Mouse (Mus musculus): ENCODE results near the gene Pcnt. TPM values are rescaled to one million over a fixed set of nuclear protein-coding genes. Genes with fewer than 3 reads are reported as not detected.

Gene Pcnt
- total RNA-seq, 2 experiments from 2014 or later, result 39.5 to 48.6 TPM

GRCm38 (mm10) chr10:76425674-76426073 is 16.9 kb downstream of the Pcnt start:
- intact Hi-C loops (cut with DNase I), result no loop called here

GRCm38 (mm10) chr10:76416811-76417210 is 25.8 kb downstream of the Pcnt start:
- intact Hi-C loops (cut with DNase I), result no loop called here
- peak; percentile 50 to 65 for DNase-seq

More at GRCm38 (mm10) chr10:76425674-76426073, 16.9 kb downstream of the Pcnt start:
- no peak for DNase-seq

- no peak for DNase-seq
Measured at GRCm38 (mm10) chr10:76408520-76408919, 34.1 kb downstream of the Pcnt start.

GRCm38 (mm10) chr10:76392596-76392995 is 50.0 kb downstream of the Pcnt start:
- intact Hi-C loops (cut with DNase I), result no loop called here
- DNase-seq, result no peak

More at GRCm38 (mm10) chr10:76408520-76408919, 34.1 kb downstream of the Pcnt start:
- intact Hi-C loops (cut with DNase I), result no loop called here

DNA sequence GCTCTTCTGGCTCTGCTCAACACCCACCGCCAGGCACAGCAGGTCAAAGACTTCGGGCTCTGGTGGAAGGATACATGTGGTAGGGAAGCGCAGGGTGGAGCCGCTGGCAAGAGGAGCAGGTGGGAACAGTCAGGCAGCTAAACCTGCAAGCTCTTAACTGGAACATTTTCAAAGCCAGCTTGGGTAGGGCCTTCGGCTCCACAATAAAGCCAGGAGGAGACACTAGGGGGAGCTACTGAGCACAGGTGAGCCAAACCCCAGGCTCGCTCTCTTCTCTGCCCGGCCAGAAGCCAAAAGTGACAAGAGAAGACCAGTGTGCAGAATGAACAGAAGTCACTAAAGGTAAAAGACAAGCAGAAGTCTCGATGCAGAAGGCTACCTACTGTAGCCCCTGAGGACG is 50.8 kb downstream of the Pcnt start:
- intact Hi-C loops (cut with DNase I), result no loop called here
- peak in 1 of 2 experiments; percentile 24 for DNase-seq

DNA sequence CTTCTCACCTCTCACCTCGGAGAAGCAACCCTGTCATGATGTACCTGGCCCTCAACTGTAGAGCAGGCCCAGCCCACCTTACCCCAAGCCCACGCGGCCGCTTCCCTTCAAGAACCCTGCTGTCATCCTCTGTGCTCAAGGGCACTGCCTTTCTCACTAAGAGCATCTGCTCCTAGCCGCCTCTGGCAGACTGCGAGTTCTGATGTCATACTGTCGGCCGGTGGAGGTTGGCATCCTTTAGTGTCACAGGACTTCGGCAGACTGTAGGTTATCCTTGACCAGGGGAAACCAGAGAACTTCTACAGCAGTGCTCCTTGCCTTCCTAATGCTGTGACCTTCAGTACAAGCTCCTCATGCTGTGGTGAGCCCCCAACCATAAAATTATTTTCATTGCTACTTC is 51.4 kb downstream of the Pcnt start:
- no peak for DNase-seq
- intact Hi-C loops (cut with DNase I), result no loop called here

DNA sequence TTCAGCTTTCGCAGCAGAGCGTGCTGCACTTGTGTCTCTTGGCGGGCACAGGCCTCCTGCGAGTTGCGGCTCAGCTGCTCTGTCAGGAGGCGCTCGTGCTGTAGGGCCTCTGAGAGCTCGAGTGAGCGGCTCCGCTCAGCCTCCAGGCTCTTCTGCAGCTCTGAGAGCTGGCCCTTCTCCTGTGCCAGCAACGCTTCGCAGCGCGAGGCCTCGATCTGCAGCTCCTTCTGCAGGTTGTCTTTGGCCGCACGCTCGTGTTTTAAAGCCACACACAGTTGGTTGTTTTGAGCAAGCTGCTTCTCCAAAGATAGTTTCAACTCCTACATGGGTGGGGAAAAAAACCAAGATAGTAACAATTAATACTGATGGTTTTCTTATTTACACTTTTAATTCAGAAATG is 67.6 kb downstream of the Pcnt start:
- DNase-seq, result no peak
- intact Hi-C loops (cut with DNase I), result no loop called here

DNA sequence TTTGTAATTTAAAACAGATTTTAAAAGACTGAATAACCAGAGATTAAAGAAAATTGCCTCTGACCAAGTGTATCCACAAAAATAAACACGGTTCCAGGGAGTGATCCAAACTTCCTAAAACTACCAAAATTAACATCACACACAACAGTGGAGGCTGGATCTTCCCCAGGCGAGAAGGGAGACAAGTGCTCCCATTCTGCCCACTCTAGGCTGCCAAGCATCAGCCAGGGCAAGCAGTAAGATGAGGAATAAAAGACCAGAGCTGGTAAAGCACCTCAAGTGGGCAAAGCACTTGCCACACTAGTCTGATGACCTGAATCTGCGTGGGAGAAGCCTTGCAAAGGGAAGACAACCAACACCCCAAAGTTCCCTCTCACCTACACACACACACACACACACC is 70.8 kb downstream of the Pcnt start:
- intact Hi-C loops (cut with DNase I), result no loop called here

DNA sequence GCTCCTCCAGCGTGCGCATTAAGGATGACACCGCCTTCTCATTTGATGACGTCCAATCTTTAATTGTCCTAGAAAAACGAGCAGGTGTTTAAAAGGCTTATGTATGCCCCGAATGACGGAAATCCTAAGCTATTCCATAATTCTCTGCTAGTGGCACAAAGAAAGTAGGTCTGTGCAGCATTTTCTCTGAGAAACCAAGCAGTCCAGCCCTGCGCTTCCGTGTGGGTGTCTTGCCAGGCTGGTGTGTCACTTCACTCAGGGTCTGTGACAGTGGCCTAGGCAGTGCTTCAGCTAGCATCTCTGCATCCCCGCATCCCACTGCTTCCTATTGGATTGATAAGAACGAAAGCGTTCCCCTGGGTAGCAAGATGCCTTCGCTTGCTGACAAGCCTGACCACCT is 73.8 kb downstream of the Pcnt start:
- no peak for DNase-seq
- intact Hi-C loops (cut with DNase I), result no loop called here

More for the DNA sequence above, 70.8 kb downstream of the Pcnt start:
- no peak for DNase-seq

DNA sequence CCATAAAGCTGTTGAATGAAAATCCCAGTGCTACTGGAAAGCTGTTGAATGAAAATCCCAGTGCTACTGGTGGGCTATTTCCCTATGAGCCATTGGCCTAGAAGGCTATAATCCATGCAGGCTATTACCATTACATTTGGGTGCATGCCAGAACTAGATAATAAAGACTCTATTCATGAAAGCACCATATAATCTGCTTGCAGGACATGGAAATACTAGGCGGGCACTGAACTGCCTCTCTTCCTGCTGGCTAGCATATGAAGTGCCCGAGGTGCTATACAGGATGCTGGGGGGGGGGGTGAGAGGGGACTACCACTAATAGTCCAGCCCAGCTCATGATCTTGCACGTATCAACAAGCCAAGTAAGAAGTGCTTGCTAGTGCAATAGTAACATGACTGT is 79.4 kb downstream of the Pcnt start:
- intact Hi-C loops (cut with DNase I), result no loop called here
- DNase-seq, result no peak

DNA sequence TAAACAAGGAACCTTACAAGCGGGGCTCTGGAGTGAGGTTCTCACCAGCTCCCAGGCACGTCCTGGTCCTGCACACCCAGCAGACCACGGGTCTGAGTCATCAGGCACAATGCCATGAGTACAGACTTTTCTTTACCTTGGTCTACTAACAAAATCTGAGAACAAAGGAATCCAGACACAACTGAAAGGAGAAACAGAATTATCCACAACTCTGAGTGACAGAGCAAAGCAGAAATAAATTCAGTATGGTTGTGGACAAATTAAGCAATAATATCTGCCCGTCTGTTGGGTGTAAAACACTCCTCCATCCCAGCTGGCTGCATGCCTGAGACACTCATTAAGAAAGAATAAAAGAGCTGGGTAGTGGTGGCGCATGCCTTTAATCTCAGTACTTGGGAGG is 84.1 kb downstream of the Pcnt start:
- no peak for DNase-seq
- intact Hi-C loops (cut with DNase I), result no loop called here

GRCm38 (mm10) chr10:76357286-76357875 is 85.2 kb downstream of the Pcnt start:
- intact Hi-C loops (cut with DNase I), result no loop called here

GRCm38 (mm10) chr10:76354974-76355373 is 87.6 kb downstream of the Pcnt start:
- intact Hi-C loops (cut with DNase I), result no loop called here
- DNase-seq, result no peak

More at GRCm38 (mm10) chr10:76357286-76357875, 85.2 kb downstream of the Pcnt start:
- DNase-seq, result no peak

- intact Hi-C loops (cut with DNase I), result no loop called here
- no peak for DNase-seq
Measured at GRCm38 (mm10) chr10:76353986-76354385, 88.6 kb downstream of the Pcnt start.

DNA sequence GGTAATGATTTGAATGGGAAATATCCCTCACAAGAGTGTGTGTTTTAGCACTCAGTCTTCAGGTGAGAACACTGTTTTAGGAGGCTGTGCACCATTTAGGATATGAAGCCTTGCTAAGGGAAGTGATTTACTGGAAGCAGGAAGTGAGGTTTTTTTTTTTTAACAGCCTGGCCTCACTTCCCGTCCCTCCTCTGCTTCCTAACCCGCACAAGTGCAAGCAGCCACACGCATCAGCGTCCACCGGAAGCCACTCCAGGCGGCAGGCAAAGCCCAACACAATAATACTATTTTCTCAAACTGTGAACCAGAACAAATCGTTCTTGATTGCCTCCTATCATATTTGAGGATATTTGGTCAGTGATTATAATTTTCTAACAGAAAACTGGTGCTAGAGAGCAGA is 90.6 kb downstream of the Pcnt start:
- DNase-seq, result peak in 1 of 2 experiments; percentile 16
- intact Hi-C loops (cut with DNase I), result no loop called here

DNA sequence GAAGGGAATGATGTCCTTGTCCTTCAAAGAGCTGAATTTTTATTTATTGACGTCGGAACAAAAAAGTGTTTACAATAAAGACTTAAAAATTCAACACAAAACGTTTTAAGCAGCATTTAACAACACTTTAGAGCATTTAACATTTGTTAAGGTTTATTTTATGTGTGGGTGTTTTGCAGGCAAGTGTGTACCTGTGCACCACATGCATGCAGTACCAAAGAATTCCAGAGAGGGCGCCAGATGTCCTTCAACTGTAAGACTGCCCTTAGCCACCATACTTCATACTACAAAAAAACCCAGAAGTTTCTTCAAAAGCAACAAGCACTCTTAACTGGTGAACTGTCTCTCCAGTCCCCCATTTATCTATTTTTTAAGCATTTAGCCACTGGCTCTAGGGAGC is 96.0 kb downstream of the Pcnt start:
- peak; percentile 46 to 70 for DNase-seq
- intact Hi-C loops (cut with DNase I), result no loop called here

DNA sequence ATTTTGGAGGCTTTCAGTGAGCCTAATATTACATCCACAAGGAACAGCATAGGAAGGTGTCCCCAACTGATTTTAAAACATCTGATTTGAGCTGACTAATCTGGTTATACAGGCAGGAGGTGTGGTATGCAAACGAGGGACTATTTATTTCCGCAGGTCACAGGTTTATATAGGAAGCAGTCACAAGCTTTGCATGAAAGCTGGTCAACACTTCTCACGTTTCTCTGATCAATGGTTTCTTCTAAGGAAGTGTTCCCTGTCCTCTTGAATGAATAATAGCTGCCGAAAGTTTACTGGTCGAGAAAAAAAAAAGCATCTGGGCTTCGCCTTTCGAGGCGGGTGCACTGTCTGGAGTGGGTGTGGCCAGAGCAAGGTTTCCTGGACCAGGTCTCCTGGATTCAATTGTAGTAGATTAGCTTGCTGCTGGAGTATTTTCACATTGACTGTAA is 96.5 kb downstream of the Pcnt start:
- intact Hi-C loops (cut with DNase I), result no loop called here
- no peak for DNase-seq

DNA sequence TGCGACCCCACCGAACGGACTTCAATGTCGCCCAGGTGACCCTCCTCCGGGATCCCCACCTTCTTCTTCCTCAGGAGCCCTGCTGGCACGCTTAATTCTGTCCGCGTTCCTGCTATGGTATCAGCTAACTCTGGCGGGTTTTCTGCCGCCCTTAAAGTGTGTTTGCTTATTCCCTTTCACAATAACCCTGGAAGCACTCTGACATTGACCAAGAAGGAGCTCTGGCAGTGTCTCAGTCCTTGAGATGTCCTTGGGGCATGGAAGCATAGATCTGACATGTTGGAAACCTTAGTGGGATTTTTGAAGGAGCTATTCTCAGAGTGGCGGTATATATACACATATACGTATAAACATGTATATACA is 97.1 kb downstream of the Pcnt start:
- DNase-seq, result no peak
- intact Hi-C loops (cut with DNase I), result no loop called here

GRCm38 (mm10) chr10:76344711-76345539 is 97.7 kb downstream of the Pcnt start, which contains the start of gene Dip2a:
Gene Dip2a (minus strand): TSS chr10:76345291.
- intact Hi-C loops (cut with DNase I), result no loop called here
- DNase-seq, result peak; percentile 99

DNA sequence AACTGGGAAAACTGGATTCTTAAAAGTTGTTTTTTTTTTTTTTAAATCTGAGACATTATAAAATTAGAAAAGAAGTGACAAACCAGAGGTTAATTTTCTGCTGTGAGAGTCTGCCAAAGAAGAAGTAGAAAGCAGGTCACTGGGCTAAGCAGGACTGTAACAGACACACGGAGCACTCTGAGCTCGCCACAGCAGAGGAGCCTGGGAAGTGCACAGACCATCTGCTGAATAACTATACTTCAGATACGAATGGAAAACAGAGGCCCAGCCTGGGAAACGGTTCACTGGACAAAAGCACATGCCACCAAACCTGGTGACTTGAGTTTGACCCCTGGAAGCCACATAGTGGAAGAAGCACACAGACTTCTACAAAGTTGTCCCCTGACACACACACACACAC is 108.2 kb downstream of the Pcnt start:
- intact Hi-C loops (cut with DNase I), result no loop called here
- DNase-seq, result no peak

DNA sequence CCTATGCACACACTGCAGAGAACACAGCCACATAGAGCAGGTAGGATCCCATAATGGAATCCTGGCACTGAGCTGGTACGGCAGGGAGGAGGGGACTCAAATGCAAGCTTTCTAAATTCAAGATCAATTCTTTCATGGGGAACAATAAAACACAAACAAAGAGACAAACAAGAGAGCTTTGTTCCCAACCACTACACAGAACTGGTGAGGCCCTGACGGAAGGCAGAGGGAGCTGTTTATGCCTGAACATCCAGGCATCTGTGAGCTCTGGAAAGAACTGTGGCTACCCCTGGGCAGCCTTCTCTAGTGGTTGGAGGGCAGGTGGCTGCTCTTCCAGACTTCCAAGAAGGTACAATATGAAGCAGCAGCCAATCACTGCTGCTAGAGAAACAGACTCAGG is 110.5 kb downstream of the Pcnt start:
- intact Hi-C loops (cut with DNase I), result no loop called here
- no peak for DNase-seq

GRCm38 (mm10) chr10:76329093-76329492 is 113.5 kb downstream of the Pcnt start:
- intact Hi-C loops (cut with DNase I), result no loop called here
- no peak for DNase-seq
